Mouse (Mus musculus): ENCODE measurements around the gene Olfm2.
"Not testable (repeated sequence)": the region's sequence is repeated elsewhere in the genome, so short reads cannot be mapped to it uniquely, and the experiment has no call there.

Gene Olfm2

DNA sequence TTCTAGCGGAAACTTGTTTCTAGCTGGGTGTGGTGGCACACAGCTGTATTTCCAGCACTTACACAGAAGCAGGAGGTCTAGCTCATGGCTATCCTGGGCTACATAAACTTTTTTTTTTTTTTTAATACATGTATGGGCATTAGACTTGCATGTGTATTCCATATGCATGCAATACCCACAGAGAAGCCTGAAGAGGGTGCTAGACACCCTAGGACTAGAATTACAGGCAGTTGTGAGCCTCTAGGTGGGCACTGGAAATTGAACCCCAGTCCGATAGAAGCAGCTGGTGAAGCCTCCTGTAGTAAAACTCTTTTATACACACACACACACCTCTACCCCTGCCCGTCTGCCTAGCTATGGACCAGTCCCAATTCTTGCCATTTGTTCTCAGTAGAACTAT is 92.3 kb downstream of the Olfm2 start:
- DNase-seq (ENCODE audit: low read depth, low spot score): no peak

DNA sequence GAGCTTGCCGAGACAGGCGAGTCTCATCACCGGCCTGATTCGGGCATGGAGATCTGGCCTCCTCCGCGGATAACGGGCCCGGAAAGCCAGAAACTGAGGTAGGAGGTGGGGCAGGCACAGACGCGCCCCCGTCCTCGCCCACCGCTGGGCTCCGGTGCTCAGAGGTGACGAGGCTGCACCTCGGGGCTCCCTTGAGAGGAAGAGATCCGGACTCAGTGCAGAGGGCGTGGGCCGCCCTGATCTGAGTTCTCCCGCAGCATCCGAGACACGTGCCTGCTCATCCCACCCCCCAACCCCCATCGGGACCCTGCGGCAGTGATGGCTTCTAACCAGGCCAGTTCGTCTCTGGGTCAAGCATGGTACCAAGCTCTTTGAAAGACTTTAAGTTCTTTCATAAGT is 93.9 kb downstream of the Olfm2 start:
- no peak for DNase-seq (ENCODE audit: low read depth, low spot score)

DNA sequence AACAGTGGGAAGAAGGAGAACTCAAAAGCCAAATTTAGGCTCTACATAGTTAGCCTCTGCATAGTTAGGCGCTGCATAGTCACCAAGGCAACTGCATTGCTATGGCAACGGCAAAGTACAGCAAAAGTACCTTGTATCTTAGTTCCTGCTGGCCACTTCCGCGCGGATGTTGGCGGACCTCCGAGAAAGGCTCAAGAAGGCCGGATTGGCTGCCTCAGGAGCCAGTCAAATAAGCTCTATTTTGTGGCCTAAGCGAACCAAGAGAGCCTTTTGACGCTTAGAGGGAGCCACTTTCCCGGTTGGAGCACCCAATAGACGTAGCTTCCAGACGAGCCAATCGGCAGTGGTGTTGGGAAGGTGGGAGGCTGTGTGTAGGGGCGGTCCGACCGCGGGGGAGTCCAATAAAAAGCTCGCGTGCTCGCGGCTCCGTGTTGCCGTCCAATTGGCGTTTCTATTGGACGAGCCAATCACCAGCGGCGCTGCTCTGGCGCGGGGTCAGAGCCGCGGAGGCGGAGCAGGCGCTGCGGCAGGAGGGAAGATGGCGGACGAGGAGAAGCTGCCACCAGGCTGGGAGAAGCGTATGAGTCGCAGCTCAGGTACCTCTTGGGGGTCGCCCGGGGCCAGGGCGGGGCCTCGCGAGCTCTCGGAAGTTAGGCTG is 94.4 kb downstream of the Olfm2 start, which contains the start of gene Pin1:
TSS of gene Pin1 (plus strand) at position 494 of the 658 bp plus-strand sequence.
- DNase-seq (ENCODE audit: low read depth, low spot score): peak; percentile 100

GRCm38 (mm10) chr9:20645121-20645520 is 101.0 kb downstream of the Olfm2 start:
- DNase-seq (ENCODE audit: low read depth, low spot score): no peak

GRCm38 (mm10) chr9:20644360-20645081 is 101.6 kb downstream of the Olfm2 start, which contains the start of gene Fbxl12:
Gene Fbxl12, minus strand, starts transcription at chr9:20644767.
- peak; percentile 90 for DNase-seq (ENCODE audit: low read depth, low spot score)

- DNase-seq (ENCODE audit: low read depth, low spot score): no peak
Observed at GRCm38 (mm10) chr9:20643781-20644180, 102.4 kb downstream of the Olfm2 start.

DNA sequence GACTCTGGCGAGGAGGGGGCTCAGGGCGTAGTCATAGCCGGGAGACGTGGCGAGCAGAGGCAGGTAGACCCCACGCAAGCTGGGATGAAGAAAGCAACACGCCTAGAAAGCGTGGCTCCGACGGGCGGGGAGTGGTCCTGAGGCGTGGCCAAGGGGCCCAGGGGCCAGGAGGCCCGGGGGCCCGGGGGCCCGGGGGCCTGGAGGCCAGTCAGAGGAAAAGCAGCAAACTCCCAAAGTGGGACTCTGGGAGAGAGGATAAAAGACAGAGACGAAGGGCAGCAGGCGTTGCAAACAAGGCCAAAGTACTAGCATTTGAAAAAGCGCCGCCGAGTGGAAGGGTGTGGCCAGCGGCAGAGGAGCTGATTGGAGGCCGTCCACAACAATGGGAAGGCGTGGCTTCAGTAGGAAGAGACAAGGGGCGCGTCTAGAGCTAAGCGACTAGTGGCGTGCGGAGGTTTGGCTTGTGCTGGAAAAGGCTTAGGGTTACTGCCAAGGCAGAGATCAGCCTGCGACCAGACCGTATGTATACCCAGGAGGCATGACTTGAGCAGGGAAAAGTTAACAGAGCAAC is 103.2 kb downstream of the Olfm2 start:
- DNase-seq (ENCODE audit: low read depth, low spot score): no peak

DNA sequence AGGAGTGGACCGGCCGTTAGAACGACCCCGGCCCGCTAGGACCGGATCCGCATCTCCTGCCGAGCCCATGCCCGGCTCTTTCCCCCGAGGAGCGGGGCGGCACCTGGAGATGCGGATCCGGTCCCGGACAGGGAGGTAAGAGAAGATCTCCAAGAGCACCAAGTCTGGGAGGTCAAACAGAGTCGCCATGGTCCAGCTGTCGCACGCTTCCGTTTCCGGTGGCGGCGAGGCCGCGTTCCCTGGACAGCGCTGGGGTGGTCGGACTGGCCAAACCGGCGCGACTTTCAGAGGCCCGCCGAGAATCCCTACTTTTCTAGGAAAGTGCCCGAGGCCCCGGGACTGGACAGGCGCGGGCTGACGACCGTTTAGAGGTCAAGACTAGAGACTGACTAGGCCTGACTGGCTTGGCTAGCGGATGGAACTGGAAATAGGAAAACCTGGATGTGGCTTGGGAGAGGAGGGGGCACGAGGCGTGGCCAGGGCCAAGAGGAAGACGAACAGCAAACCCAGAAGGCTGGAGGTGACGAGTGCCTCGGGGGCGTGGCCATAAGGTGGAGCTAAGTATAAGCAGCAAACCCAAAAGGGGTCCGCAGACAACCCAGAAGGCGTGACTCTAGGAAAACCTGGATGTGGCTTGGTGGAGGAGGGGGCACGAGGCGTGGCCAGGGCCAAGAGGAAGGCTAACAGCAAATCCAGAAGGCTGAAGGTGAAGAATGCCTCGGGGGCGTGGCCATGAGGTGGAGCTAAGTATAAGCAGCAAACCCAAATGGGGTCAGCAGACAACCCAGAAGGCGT is 103.9 kb downstream of the Olfm2 start, which contains the start of gene Ubl5:
TSS of gene Ubl5 (plus strand) at position 778 of the 795 bp plus-strand sequence.
- DNase-seq (ENCODE audit: low read depth, low spot score): no peak

DNA sequence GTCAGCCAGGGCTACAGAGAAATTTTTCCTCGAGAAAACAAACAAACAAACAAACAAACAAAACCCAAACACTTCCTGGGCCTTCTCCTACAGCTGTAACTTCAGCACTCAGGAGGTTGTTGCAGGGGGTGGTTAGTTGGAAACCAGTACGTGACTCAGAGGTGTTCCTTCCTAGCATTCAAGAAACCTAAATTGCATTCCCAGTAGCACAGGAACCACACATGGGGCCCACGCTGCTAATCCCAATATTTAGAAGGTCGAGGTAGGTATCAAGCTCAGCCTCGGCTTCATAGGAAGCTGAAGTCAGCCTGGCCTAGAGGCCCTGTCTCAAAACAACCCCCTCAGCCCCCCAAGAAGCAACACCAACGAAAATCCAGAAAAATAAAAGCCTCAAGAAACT is 104.6 kb downstream of the Olfm2 start:
- no peak for DNase-seq (ENCODE audit: low read depth, low spot score)

DNA sequence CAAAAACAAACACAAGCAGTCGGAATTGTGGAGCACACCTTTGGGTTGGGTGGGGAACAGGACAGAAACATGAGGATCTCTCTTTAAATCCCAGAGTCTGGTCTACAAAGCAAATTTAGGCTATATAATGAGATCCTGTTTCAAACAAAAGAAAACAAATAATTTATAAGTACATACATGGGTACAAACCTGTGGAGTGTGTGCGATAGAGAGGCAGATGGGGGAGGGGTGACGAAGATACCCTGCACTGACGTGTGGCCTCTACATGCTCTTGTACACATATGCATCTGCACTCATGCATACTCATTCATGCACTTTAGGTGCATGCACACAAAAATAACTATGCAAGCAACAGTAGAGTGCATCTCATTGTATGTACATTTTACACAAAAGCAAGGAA is 106.7 kb downstream of the Olfm2 start:
- no peak for DNase-seq (ENCODE audit: low read depth, low spot score)

GRCm38 (mm10) chr9:20638552-20638951 is 107.6 kb downstream of the Olfm2 start:
- no peak for DNase-seq (ENCODE audit: low read depth, low spot score)

- no peak for DNase-seq (ENCODE audit: low read depth, low spot score)
Observed at GRCm38 (mm10) chr9:20636790-20637189, 109.4 kb downstream of the Olfm2 start.

DNA sequence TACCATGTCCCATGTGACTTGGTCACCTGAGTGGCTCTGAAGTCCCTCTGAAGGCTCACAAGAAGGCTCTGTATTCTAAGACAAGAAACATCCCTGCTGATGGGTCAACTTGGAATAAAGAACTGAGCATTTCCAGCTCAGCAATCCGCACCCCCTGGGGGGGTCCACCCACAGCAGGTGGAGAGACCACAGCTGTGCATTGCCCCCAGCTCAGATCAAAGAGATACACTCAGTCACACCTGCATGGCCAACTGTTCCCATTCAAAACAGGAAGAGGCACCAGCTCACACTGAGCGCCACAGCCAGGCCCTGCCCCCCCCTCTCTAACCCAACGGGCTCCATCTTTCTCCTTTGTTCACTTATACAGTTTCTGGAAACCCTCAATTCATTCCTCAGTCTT is 109.9 kb downstream of the Olfm2 start:
- no peak for DNase-seq (ENCODE audit: low read depth, low spot score)

GRCm38 (mm10) chr9:20635676-20636075 is 110.5 kb downstream of the Olfm2 start:
- not testable (repeated sequence) for DNase-seq (ENCODE audit: low read depth, low spot score)

DNA sequence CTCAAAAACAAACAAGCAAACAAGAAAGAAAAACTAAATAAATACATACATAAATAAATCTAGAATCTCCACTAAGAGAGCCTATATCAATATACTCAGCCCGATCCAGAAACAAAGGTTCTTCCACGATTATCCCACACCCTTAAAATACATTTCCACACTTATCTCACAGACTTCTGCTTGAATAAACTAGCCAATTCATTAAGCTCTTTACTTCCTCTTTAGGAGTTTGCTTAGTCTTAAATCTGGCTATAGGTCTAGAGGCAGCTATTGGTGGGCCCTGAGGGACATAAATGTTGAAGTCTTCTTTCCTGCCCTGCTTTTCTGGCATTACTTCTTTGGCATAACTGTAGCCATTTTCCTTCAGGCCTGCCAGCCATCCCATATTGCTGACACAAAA is 114.8 kb downstream of the Olfm2 start:
- DNase-seq (ENCODE audit: low read depth, low spot score): no peak
